Mouse (Mus musculus) kidney, adult 2 months (tissue): ENCODE measurements around the gene Usp36. TPM values are rescaled to one million over a fixed set of nuclear protein-coding genes. Genes with fewer than 3 reads are reported as not detected.

ENCODE experiments used
- DNase-seq: peaks from one replicate; pipeline ENCODE4 v3.0.0; 2021
- H3K27ac ChIP-seq: fragments of 200-500 bp; 2 replicates; pipeline ENCODE4 v1.5.1; 2012; ENCODE audit warnings: low read depth, low read length, control low read depth, inconsistent platforms; ENCODE audit not compliant: insufficient read depth
- H3K27me3 ChIP-seq: fragments of 200-500 bp; replicated peaks from 2 replicates; pipeline ENCODE4 v1.6.1; 2012; ENCODE audit warnings: mild to moderate bottlenecking, moderate library complexity, low read length, inconsistent platforms; ENCODE audit not compliant: control insufficient read depth, insufficient read depth
- H3K36me3 ChIP-seq: fragments of 200-500 bp; 2 replicates; pipeline ENCODE4 v1.6.1; 2012; ENCODE audit warnings: mild to moderate bottlenecking, moderate library complexity, low read length, inconsistent platforms; ENCODE audit not compliant: control insufficient read depth, insufficient read depth
- H3K4me1 ChIP-seq: fragments of 200-500 bp; 2 replicates; pipeline ENCODE4 v1.6.1; 2011; ENCODE audit warnings: low read length; ENCODE audit not compliant: control insufficient read depth, insufficient read depth
- H3K4me3 ChIP-seq: fragments of 200-500 bp; 2 replicates; pipeline ENCODE4 v1.5.1; 2011; ENCODE audit warnings: mild to moderate bottlenecking, low read depth, low read length, control low read depth; ENCODE audit not compliant: insufficient read depth
- CTCF ChIP-seq: fragments of 200-500 bp; conservative IDR thresholded peaks from 2 replicates; pipeline ENCODE4 v1.5.1; 2011; ENCODE audit warnings: low read depth, mild to moderate bottlenecking, control low read depth, low read length, moderate library complexity, mixed read lengths; ENCODE audit not compliant: insufficient read depth, insufficient read length
- POLR2A ChIP-seq: fragments of 200-500 bp; IDR thresholded peaks from one replicate; pipeline ENCODE4 v1.6.1; 2011; ENCODE audit warnings: low read depth, low read length, control low read depth
- WGBS: fragments of 180-500 bp; shearing (Covaris S2); methylation state at CpG from one replicate; pipeline ENCODE4 v1.1.7; 2018; 5-methylcytosine and 5-hydroxymethylcytosine counted together
- polyA plus RNA-seq: library from polyadenylated mRNA; depleted of rRNA; stranded (reverse); fragments of >200 nt; gene quantifications from 2 replicates; pipeline ENCODE4 v1.2.3, GENCODE M21; 2012

Usp36 gene
- polyA plus RNA-seq, 1 experiment = 11.2 TPM

DNA sequence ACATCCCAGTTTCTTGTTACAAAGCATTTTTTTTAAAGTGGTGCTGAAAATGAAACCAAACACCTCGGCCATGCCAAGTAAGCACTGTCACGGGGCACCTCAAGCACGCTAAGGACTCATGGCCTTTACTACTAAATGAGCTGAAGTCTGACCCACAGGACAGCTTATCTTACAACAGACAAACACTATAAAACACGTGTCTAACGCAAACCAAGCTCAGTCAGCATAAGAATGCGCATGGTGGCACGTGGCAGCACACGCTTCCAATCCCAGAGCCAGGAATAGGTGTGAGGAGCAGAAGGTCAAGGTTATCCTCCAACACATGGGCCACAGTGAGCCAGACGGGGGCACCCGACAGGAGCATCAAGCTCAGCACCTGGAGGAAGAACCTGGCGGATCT lies 24.4 kb downstream of the Usp36 start:
- no peak for DNase-seq
- no peak for TF ChIP-seq POLR2A
- no peak for TF ChIP-seq CTCF
- H3K36me3 ChIP-seq = peaks cover 2% of the 10 kb centered on the region
- WGBS = 66% methylated on average over 11 of the region's 11 CpGs
- H3K27ac ChIP-seq = no peak overlapping the region
- no peaks in the 10 kb centered on the region for H3K27me3 ChIP-seq
- no peak overlapping the region for H3K4me3 ChIP-seq
- no peaks in the 10 kb centered on the region for H3K4me1 ChIP-seq

DNA sequence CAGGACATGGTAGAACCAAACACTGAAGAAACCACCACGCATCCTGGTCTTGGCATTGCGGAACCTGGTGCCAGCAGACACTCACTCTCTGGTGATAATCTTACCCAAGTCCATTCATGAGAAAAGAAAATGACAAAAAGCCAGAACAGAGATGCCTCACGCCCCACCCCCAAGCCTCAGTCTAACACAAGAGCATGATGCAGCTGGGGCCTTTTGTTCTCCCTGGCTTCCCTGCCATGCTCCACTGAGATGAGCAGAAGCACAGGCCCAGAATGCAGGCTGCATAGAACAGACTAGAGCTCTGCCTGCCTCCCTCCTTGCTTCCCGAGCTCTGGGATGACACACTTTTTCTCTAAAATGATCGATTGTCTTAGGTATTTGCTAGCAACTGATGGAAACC lies 26.9 kb downstream of the Usp36 start:
- no peaks in the 10 kb centered on the region; the same call in 1 of the 2 replicates for H3K36me3 ChIP-seq
- DNase-seq = no peak
- 96% methylated on average over 5 of the region's 5 CpGs for WGBS

DNA sequence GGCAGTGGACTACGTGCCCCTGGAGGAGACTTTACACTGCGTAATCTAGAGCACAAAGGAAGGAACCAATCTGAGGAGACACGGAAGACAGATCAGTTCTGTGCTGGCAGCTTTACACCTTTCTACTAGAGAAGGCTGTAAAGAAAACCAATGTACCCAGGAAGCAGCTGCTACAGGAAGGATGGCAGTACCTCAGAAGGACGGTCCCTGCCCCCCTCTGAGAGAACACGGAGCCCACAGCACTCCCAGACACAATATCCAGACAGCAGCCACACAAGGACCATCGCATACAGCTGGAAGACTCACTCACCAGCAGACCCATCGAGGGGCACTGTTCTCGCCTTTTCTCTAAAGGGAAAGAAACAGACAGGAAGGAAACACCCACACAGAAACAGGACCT lies 30.0 kb downstream of the Usp36 start:
- Histone ChIP-seq H3K27ac (no peak overlapping the region), H3K4me1 (no peaks in the 10 kb centered on the region), H3K27me3 (no peaks in the 10 kb centered on the region), H3K36me3 (no peaks in the 10 kb centered on the region; the same call in 1 of the 2 replicates), H3K4me3 (no peak overlapping the region)
- DNase-seq = no peak
- WGBS = 67% methylated on average over 8 of the region's 8 CpGs
- TF ChIP-seq POLR2A (no peak), CTCF (no peak)

More for the DNA sequence above, 26.9 kb downstream of the Usp36 start:
- no peak for TF ChIP-seq CTCF
- TF ChIP-seq POLR2A = no peak
- H3K27me3 ChIP-seq = no peaks in the 10 kb centered on the region
- H3K27ac ChIP-seq = no peak overlapping the region
- no peak overlapping the region for H3K4me3 ChIP-seq
- no peaks in the 10 kb centered on the region for H3K4me1 ChIP-seq

DNA sequence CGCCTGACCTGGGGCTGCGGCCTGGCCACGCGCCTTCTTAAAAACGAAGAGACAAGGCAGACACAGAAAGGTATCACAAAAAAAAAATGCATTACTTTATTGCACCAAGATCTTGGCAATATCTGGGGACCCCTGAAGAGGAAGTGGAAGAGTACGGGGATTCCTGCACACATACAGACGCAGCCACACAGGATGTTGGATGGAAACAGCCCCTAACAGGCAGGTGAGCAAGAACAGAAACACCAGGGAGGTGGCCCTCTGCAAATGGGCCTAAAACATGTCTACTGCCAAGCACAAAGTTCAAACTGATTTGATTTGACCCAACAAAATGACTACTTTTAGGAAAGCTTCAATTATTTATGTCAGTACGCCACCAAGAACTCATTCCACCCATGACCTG lies 30.5 kb downstream of the Usp36 start:
- no peak overlapping the region for H3K4me3 ChIP-seq
- H3K36me3 ChIP-seq = no peaks in the 10 kb centered on the region
- no peak for DNase-seq
- TF ChIP-seq CTCF = no peak
- TF ChIP-seq POLR2A = no peak
- WGBS = 92% methylated on average over 8 of the region's 8 CpGs
- peaks cover 3% of the 10 kb centered on the region; the same call in 1 of the 2 replicates for H3K4me1 ChIP-seq
- H3K27ac ChIP-seq = no peak overlapping the region
- H3K27me3 ChIP-seq = no peaks in the 10 kb centered on the region

DNA sequence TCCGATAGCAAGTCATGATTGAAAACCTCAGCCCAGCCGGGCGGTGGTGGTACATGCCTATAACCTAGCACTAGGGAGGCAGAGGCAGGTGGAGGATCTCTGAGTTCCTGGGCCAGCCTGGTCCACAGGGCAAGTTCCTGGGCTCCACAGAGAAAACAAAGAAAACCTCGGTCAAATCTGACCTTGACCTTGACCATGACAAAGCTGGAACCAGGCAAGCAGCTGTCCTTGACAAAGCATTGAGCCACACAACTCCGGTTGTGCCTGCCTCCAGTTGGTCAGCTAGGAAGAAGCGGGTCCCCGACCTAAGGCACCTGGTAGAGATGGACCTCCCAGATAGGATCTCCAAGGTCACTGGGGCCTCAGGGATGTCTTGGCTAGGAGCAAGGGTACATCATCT lies 33.7 kb downstream of the Usp36 start:
- no peak for DNase-seq
- TF ChIP-seq POLR2A (no peak), CTCF (no peak)
- no peaks in the 10 kb centered on the region for H3K36me3 ChIP-seq

DNA sequence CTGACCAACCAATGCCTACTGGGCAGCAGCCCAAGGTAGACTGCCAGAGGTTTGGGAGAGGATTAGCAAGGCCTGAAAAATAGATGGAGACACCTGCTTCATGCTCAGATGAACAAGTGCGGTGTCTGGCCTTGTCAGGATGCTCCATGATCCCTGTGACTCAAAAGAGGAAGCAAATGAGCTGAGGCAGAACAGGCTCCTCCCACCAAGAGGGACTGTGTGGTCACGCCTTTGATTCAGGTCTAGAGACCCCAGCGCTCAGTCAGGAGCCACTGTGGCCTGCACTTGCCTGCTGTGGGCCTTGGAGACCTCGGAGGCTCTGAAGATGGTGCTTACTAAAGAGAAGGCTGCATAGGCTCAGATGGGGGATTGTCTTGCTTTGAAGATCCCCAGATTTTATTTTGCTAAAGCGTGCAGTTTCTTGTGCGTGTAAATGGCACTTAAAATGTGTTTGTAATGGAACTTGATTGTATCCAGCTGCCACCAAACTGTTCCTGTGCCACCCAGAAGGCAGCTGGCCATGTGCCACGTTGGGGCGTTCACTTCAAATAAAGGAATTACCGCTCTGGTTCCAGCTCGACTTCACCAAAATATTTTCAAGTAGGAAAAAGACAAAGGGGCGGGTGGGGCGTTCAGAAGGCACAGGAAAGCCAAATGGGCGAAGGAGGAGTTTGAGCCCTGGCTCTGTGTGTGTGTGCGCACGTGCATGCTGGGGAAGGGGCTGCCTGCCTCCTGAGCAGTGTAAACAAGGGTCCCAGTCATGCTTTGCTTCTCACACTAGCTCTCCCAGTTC lies 35.7 kb downstream of the Usp36 start:
- peak; percentile 86 for DNase-seq
- WGBS = 23% methylated on average over 15 of the region's 15 CpGs
- TF ChIP-seq POLR2A = no peak
- TF ChIP-seq CTCF = no peak
- Histone ChIP-seq H3K36me3 (no peaks in the 10 kb centered on the region), H3K27me3 (no peaks in the 10 kb centered on the region), H3K4me3 (no peak overlapping the region), H3K27ac (peak overlapping the region; percentile 76), H3K4me1 (peaks cover 12% of the 10 kb centered on the region; the same call in 1 of the 2 replicates)

More for the DNA sequence above, 33.7 kb downstream of the Usp36 start:
- Histone ChIP-seq H3K27me3 (no peaks in the 10 kb centered on the region), H3K27ac (no peak overlapping the region), H3K4me1 (peaks cover 11% of the 10 kb centered on the region; the same call in 1 of the 2 replicates), H3K4me3 (no peak overlapping the region)
- 80% methylated on average over 7 of the region's 7 CpGs for WGBS

DNA sequence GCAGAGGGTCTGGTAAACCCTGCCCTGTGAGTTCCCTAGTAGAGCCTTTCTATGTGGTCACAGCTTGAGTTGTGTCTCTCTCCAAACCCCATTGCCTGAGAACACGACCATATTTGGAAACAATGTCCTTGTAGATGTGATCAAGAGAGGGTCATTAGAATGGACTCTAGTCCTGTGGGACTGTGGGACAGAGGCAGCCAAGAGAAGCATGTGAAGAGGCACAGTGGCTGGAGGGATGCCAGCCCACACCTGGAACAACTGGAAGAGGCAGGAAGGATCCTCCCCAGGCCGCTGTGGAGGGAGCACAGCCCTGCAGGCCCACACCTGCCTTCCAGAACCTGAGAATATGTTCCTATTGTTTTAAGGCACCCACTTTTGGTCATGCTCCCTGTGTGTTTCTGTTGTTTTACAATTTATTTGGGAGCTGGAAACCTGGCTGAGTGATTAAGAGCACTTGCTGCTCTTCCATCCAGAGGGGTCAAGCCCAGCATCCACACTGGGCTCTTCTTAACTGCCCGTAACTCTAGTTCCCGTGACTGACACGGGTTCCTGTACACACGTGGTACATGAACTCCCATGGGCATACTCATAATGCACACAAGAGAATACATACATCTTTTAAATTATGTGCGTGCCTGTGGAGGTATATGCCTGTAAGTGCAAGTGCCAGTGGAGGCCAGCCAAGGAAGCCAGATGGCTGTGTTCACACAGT lies 36.4 kb downstream of the Usp36 start:
- WGBS = 80% methylated on average over 7 of the region's 7 CpGs
- Histone ChIP-seq H3K36me3 (no peaks in the 10 kb centered on the region), H3K27ac (peak overlapping the region; percentile 76; the same call in 1 of the 2 replicates), H3K4me3 (no peak overlapping the region), H3K4me1 (peaks cover 18% of the 10 kb centered on the region; the same call in 1 of the 2 replicates), H3K27me3 (no peaks in the 10 kb centered on the region)
- DNase-seq = peak; percentile 43
- TF ChIP-seq POLR2A (no peak), CTCF (no peak)
